Mouse (Mus musculus) heart, postnatal 0 days (tissue): ENCODE results near the gene Ly6g6e. TPM values are rescaled to one million over a fixed set of nuclear protein-coding genes. Genes with fewer than 3 reads are reported as not detected.

ENCODE experiments used
- ATAC-seq: fragments of 200-750 bp; cut with Nextera tagmentation; 2 replicates; pipeline ENCODE4 v1.8.0; 2017; ENCODE audit warnings: low read depth, moderate number of reproducible peaks, moderate library complexity; ENCODE audit not compliant: insufficient read depth
- DNase-seq: peaks from one replicate; pipeline ENCODE4 v3.0.0-alpha.2; 2016; ENCODE audit warnings: low spot score
- H3K27ac ChIP-seq: fragments of 300-500 bp; sonication (generic); 2 replicates; pipeline ENCODE4 v1.5.1; 2014; ENCODE audit warnings: low read depth, mild to moderate bottlenecking
- H3K27me3 ChIP-seq: fragments of 300-500 bp; sonication (generic); 2 replicates; pipeline ENCODE4 v1.6.1; 2014; ENCODE audit warnings: low read length, mixed read lengths; ENCODE audit not compliant: control insufficient read depth, insufficient read depth
- H3K36me3 ChIP-seq: fragments of 300-500 bp; sonication (generic); replicated peaks from 2 replicates; pipeline ENCODE4 v1.6.1; 2014; ENCODE audit warnings: low read length, mixed read lengths; ENCODE audit not compliant: control insufficient read depth, insufficient read depth
- H3K4me1 ChIP-seq: fragments of 300-500 bp; sonication (generic); 2 replicates; pipeline ENCODE4 v1.6.1; 2014; ENCODE audit warnings: antibody characterized with exemption; ENCODE audit not compliant: control insufficient read depth, insufficient read depth
- H3K4me2 ChIP-seq: fragments of 300-500 bp; sonication (generic); 2 replicates; pipeline ENCODE4 v1.6.1; 2014; ENCODE audit warnings: low read depth, mild to moderate bottlenecking, low read length, moderate library complexity
- H3K4me3 ChIP-seq: fragments of 300-500 bp; sonication (generic); 2 replicates; pipeline ENCODE4 v1.5.1; 2014; ENCODE audit warnings: low read depth, low read length
- H3K9ac ChIP-seq: fragments of 300-500 bp; sonication (generic); replicated peaks from 2 replicates; pipeline ENCODE4 v1.6.1; 2014; ENCODE audit warnings: low read depth, low read length, mixed read lengths
- H3K9me3 ChIP-seq: fragments of 300-500 bp; sonication (generic); replicated peaks from 2 replicates; pipeline ENCODE4 v1.6.1; 2016; ENCODE audit warnings: low read length; ENCODE audit not compliant: control insufficient read depth
- CTCF ChIP-seq: IDR thresholded peaks from 2 replicates; pipeline ENCODE4 v1.5.1; 2016; ENCODE audit warnings: antibody characterized with exemption, control low read depth, low read depth
- EP300 ChIP-seq: IDR thresholded peaks from 2 replicates; pipeline ENCODE4 v1.6.1; 2016; ENCODE audit warnings: antibody characterized with exemption, low read depth
- WGBS: fragments of 180-500 bp; shearing (Covaris S2); extraction: QIAGEN DNeasy Blood & Tissue Kit; methylation state at CpG from one replicate; pipeline ENCODE4 v1.1.7; 2014; 5-methylcytosine and 5-hydroxymethylcytosine counted together
- polyA plus RNA-seq: library from polyadenylated mRNA; unstranded; fragments of >200 nt; fragmentation: Nextera tagmentation; extraction: Ambion mirVana; gene quantifications from 2 replicates; pipeline ENCODE4 v1.2.1, GENCODE M21; 2015
- total RNA-seq: library from RNA; depleted of rRNA; stranded (reverse); fragments of >200 nt; gene quantifications from 2 replicates; pipeline ENCODE4 v1.2.3, GENCODE M21; 2014; ENCODE audit warnings: low replicate concordance; rRNA removed

Ly6g6e gene
- total and polyA plus RNA-seq, 2 experiments from 2014 or later, result 0.22 to 1.6 TPM

DNA sequence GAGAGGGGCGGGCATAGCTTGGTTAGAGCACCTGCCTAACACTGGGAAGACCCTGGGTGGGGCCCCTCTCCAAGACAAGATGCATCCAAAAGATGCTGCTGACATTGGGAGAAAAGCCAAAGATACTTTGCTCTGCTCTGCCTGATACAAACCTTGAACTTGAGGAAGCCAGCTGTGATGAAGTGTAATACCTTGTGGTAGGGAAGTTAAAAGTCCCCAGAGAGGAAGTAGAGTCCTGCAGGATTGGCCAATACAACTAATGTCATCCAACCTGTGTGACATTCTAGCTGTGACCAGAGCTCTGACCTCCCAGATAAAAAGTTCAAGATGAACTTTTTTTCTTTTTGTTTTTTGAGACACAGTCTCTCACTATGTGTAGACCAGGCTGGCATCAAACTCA lies 48.4 kb downstream of the Ly6g6e start:
- Histone ChIP-seq H3K9me3 (no peaks in the 10 kb centered on the region), H3K4me3 (no peak overlapping the region), H3K4me1 (peaks cover 20% of the 10 kb centered on the region), H3K4me2 (no peak overlapping the region), H3K27me3 (no peaks in the 10 kb centered on the region), H3K27ac (no peak overlapping the region), H3K36me3 (peaks cover 17% of the 10 kb centered on the region), H3K9ac (0 out of 2 replicates have a peak overlapping the region, but pooled peaks have one; percentile 76)
- TF ChIP-seq EP300 (no peak), CTCF (no peak)
- WGBS, result 100% methylated on average over 1 of the region's 1 CpGs
- no peak for ATAC-seq
- DNase-seq, result no peak

DNA sequence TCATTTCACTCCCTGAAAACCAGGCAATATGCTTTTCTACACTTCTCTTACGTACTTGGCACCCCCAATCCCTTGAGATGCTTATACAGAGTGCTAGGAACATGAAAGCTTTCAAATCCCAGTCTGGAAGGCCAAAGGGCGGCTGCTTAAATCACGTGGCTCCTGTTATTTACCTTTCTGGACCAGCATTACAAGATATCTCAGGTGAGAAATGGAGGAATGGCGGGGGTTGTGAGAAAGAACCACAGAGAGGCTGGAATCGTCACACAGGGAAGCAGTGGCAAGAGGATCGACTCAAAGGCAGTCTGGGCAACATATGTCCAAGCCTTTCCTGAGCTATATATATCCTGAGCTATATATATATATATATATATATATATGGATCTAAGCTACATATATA lies 48.9 kb downstream of the Ly6g6e start:
- Histone ChIP-seq H3K4me3 (peak overlapping the region; percentile 64), H3K36me3 (peaks cover 21% of the 10 kb centered on the region), H3K9ac (peak overlapping the region; percentile 76), H3K4me2 (peak overlapping the region; percentile 68), H3K27me3 (no peaks in the 10 kb centered on the region), H3K9me3 (no peaks in the 10 kb centered on the region), H3K27ac (peak overlapping the region; percentile 89), H3K4me1 (peaks cover 20% of the 10 kb centered on the region)
- no peak for ATAC-seq
- TF ChIP-seq EP300 (no peak), CTCF (no peak)
- 23% methylated on average over 6 of the region's 6 CpGs for WGBS
- no peak for DNase-seq

DNA sequence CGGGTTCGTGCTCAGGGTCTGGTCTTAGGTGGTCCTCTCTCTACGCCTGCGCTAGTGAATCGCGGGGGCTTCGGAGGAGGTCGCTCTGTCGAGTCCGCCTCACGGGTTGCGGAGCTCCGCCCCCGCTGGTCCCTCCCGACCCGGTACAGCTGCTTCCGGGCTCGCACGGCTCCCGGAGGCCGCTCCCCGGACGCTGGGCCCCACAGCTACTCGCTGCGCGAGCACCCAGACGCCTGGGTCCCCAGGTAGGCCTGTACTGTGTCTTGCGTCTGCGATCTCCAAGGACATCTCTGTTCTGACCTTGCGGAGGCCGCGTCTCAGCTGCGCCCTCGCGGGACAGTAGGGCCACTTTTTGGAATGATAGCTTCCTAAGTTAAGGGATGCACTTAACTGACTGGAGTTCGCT lies 49.5 kb downstream of the Ly6g6e start, which contains the start of gene D17H6S53E:
TSS of gene D17H6S53E (plus strand) at position 168 of the 406 bp plus-strand sequence.
- peaks cover 21% of the 10 kb centered on the region for H3K36me3 ChIP-seq
- H3K4me3 ChIP-seq, result peak within 1 kb of the TSS; percentile 64
- H3K9me3 ChIP-seq, result no peaks in the 10 kb centered on the region
- H3K9ac ChIP-seq, result peak within 1 kb of the TSS; percentile 76
- DNase-seq, result peak; percentile 55
- peak within 1 kb of the TSS; percentile 89 for H3K27ac ChIP-seq
- H3K27me3 ChIP-seq, result no peaks in the 10 kb centered on the region
- no peak for TF ChIP-seq CTCF
- TF ChIP-seq EP300, result no peak
- H3K4me2 ChIP-seq, result peak within 1 kb of the TSS; percentile 68
- WGBS, result under 1% methylated on average over 36 of the region's 36 CpGs
- H3K4me1 ChIP-seq, result peaks cover 20% of the 10 kb centered on the region
- peak; percentile 51 for ATAC-seq

DNA sequence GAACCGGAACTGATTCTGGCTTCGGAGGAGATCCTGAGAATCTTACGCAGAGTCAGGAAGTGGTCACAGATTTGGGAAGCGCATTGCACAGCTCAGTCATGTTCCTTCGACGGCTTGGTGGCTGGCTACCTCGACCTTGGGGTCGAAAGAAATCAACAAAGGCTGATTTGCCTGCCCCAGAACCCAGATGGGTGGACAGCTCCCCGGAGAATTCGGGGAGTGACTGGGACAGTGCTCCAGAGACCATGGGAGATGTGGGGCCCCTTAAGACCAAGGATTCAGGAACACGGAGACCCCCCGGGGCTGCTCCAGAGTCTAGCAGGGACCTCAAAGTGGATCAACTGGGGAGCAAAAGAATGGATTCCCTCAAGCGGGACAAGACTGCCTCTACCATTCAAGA lies 50.3 kb downstream of the Ly6g6e start:
- peak overlapping the region; percentile 89 for H3K27ac ChIP-seq
- ATAC-seq, result no peak
- H3K4me3 ChIP-seq, result peak overlapping the region; percentile 64
- no peak for DNase-seq
- TF ChIP-seq CTCF (no peak), EP300 (no peak)
- peak overlapping the region; percentile 68 for H3K4me2 ChIP-seq
- peak overlapping the region; percentile 76 for H3K9ac ChIP-seq
- H3K9me3 ChIP-seq, result no peaks in the 10 kb centered on the region
- peaks cover 21% of the 10 kb centered on the region for H3K36me3 ChIP-seq
- no peaks in the 10 kb centered on the region for H3K27me3 ChIP-seq
- WGBS, result 58% methylated on average over 13 of the region's 13 CpGs
- H3K4me1 ChIP-seq, result peaks cover 20% of the 10 kb centered on the region

Other genes with a start within 250 kb of the Ly6g6e start
Only the 30 nearest of the 46 such genes appear.
- 6.0 and 21.6 TPM in 2 replicates for gene Hspa1b, start 117.7 kb upstream of the Ly6g6e start, total RNA-seq
- gene Hspa1b, start 117.7 kb upstream of the Ly6g6e start, polyA plus RNA-seq, result 0.14 and 0.25 TPM in 2 replicates
- not detected in 2 replicates for gene Gm20481, start 107.0 kb upstream of the Ly6g6e start, total RNA-seq
- gene Gm20481, start 107.0 kb upstream of the Ly6g6e start, polyA plus RNA-seq, result not detected in 2 replicates
- gene Hspa1a, start 104.7 kb upstream of the Ly6g6e start, total RNA-seq, result 8.2 and 10.2 TPM in 2 replicates
- 2.5 and 2.8 TPM in 2 replicates for gene Hspa1a, start 104.7 kb upstream of the Ly6g6e start, polyA plus RNA-seq
- 3.3 and 5.1 TPM in 2 replicates for gene Hspa1l, start 104.2 kb upstream of the Ly6g6e start, total RNA-seq
- 1.6 and 1.8 TPM in 2 replicates for gene Hspa1l, start 104.2 kb upstream of the Ly6g6e start, polyA plus RNA-seq
- 23.1 and 43.3 TPM in 2 replicates for gene Lsm2, start 95.0 kb upstream of the Ly6g6e start, total RNA-seq
- gene Lsm2, start 95.0 kb upstream of the Ly6g6e start, polyA plus RNA-seq, result 63.5 and 64.2 TPM in 2 replicates
- gene Vars, start 75.9 kb upstream of the Ly6g6e start, total RNA-seq, result 61.5 and 92.0 TPM in 2 replicates
- 20.4 and 21.7 TPM in 2 replicates for gene Vars, start 75.9 kb upstream of the Ly6g6e start, polyA plus RNA-seq
- 0.77 and 0.92 TPM in 2 replicates for gene Vwa7, start 60.3 kb upstream of the Ly6g6e start, total RNA-seq
- 0.43 and 0.63 TPM in 2 replicates for gene Vwa7, start 60.3 kb upstream of the Ly6g6e start, polyA plus RNA-seq
- gene Sapcd1, start 48.9 kb upstream of the Ly6g6e start, total RNA-seq, result 2.1 and 9.6 TPM in 2 replicates
- 0.77 and 1.2 TPM in 2 replicates for gene Sapcd1, start 48.9 kb upstream of the Ly6g6e start, polyA plus RNA-seq
- gene Msh5, start 30.2 kb upstream of the Ly6g6e start, total RNA-seq, result 1.2 and 5.0 TPM in 2 replicates
- 1.4 and 1.7 TPM in 2 replicates for gene Msh5, start 30.2 kb upstream of the Ly6g6e start, polyA plus RNA-seq
- 194 and 223 TPM in 2 replicates for gene Clic1, start 26.9 kb upstream of the Ly6g6e start, total RNA-seq
- gene Clic1, start 26.9 kb upstream of the Ly6g6e start, polyA plus RNA-seq, result 203 and 205 TPM in 2 replicates
- 97.1 and 114 TPM in 2 replicates for gene Ddah2, start 17.9 kb upstream of the Ly6g6e start, total RNA-seq
- gene Ddah2, start 17.9 kb upstream of the Ly6g6e start, polyA plus RNA-seq, result 128 and 130 TPM in 2 replicates
- gene Ly6g6c, start 11.5 kb upstream of the Ly6g6e start, total RNA-seq, result not detected in 2 replicates
- gene Ly6g6c, start 11.5 kb upstream of the Ly6g6e start, polyA plus RNA-seq, result not detected in 2 replicates
- 0.15 TPM in 1 of 2 replicates, not detected in the other for gene Mpig6b, start 10.7 kb upstream of the Ly6g6e start, total RNA-seq
- 0.15 and 0.16 TPM in 2 replicates for gene Mpig6b, start 10.7 kb upstream of the Ly6g6e start, polyA plus RNA-seq
- gene Ly6g6d, start 1.2 kb downstream of the Ly6g6e start, total RNA-seq, result 3.8 TPM in 1 of 2 replicates, not detected in the other
- gene Ly6g6d, start 1.2 kb downstream of the Ly6g6e start, polyA plus RNA-seq, result 3.0 and 3.3 TPM in 2 replicates
- gene Ly6g6f, start 8.7 kb downstream of the Ly6g6e start, total RNA-seq, result not detected in 2 replicates
- 0.10 TPM in 1 of 2 replicates, not detected in the other for gene Ly6g6f, start 8.7 kb downstream of the Ly6g6e start, polyA plus RNA-seq
- gene Abhd16a, start 12.4 kb downstream of the Ly6g6e start, total RNA-seq, result 74.3 and 131 TPM in 2 replicates
- 73.2 and 74.1 TPM in 2 replicates for gene Abhd16a, start 12.4 kb downstream of the Ly6g6e start, polyA plus RNA-seq
- not detected in 2 replicates for gene Ly6g5c, start 31.4 kb downstream of the Ly6g6e start, total RNA-seq
- 0.25 and 0.26 TPM in 2 replicates for gene Ly6g5c, start 31.4 kb downstream of the Ly6g6e start, polyA plus RNA-seq
- 0.97 TPM in 1 of 2 replicates, not detected in the other for gene Ly6g5b, start 38.5 kb downstream of the Ly6g6e start, total RNA-seq
- 0.30 TPM in 1 of 2 replicates, not detected in the other for gene Ly6g5b, start 38.5 kb downstream of the Ly6g6e start, polyA plus RNA-seq
- gene Gpank1, start 44.6 kb downstream of the Ly6g6e start, total RNA-seq, result 4.2 and 24.1 TPM in 2 replicates
- gene Gpank1, start 44.6 kb downstream of the Ly6g6e start, polyA plus RNA-seq, result 9.1 and 9.6 TPM in 2 replicates
- 239 and 244 TPM in 2 replicates for gene Csnk2b, start 45.2 kb downstream of the Ly6g6e start, total RNA-seq
- gene Csnk2b, start 45.2 kb downstream of the Ly6g6e start, polyA plus RNA-seq, result 232 and 241 TPM in 2 replicates
- 22.3 and 135 TPM in 2 replicates for gene D17H6S53E, start 49.5 kb downstream of the Ly6g6e start, total RNA-seq
- gene D17H6S53E, start 49.5 kb downstream of the Ly6g6e start, polyA plus RNA-seq, result 16.4 and 17.3 TPM in 2 replicates
- gene Apom, start 55.1 kb downstream of the Ly6g6e start, total RNA-seq, result not detected in 2 replicates
- 0.11 TPM in 2 replicates for gene Apom, start 55.1 kb downstream of the Ly6g6e start, polyA plus RNA-seq
- gene Bag6, start 58.3 kb downstream of the Ly6g6e start, total RNA-seq, result 188 and 235 TPM in 2 replicates
- 35.6 and 37.7 TPM in 2 replicates for gene Bag6, start 58.3 kb downstream of the Ly6g6e start, polyA plus RNA-seq
- 99.2 and 120 TPM in 2 replicates for gene Prrc2a, start 88.0 kb downstream of the Ly6g6e start, total RNA-seq
- 56.6 and 60.7 TPM in 2 replicates for gene Prrc2a, start 88.0 kb downstream of the Ly6g6e start, polyA plus RNA-seq
- 1.8 TPM in 1 of 2 replicates, not detected in the other for gene Aif1, start 99.2 kb downstream of the Ly6g6e start, total RNA-seq
- gene Aif1, start 99.2 kb downstream of the Ly6g6e start, polyA plus RNA-seq, result 6.5 and 7.5 TPM in 2 replicates
- 6.6 and 52.7 TPM in 2 replicates for gene Lst1, start 111.5 kb downstream of the Ly6g6e start, total RNA-seq
- gene Lst1, start 111.5 kb downstream of the Ly6g6e start, polyA plus RNA-seq, result 7.0 and 9.7 TPM in 2 replicates
- 0.27 and 1.0 TPM in 2 replicates for gene Ltb, start 117.5 kb downstream of the Ly6g6e start, total RNA-seq
- gene Ltb, start 117.5 kb downstream of the Ly6g6e start, polyA plus RNA-seq, result 0.33 and 0.48 TPM in 2 replicates
- gene Tnf, start 125.1 kb downstream of the Ly6g6e start, total RNA-seq, result 0.53 TPM in 1 of 2 replicates, not detected in the other
- gene Tnf, start 125.1 kb downstream of the Ly6g6e start, polyA plus RNA-seq, result 0.12 and 0.21 TPM in 2 replicates
- gene Lta, start 128.4 kb downstream of the Ly6g6e start, total RNA-seq, result not detected in 2 replicates
- not detected in 2 replicates for gene Lta, start 128.4 kb downstream of the Ly6g6e start, polyA plus RNA-seq
- 0.93 TPM in 1 of 2 replicates, not detected in the other for gene Gm16181, start 143.9 kb downstream of the Ly6g6e start, total RNA-seq
- gene Gm16181, start 143.9 kb downstream of the Ly6g6e start, polyA plus RNA-seq, result 0.81 and 0.87 TPM in 2 replicates